Mouse (Mus musculus): ENCODE data around the gene Prr30. TPM values are rescaled to one million over a fixed set of nuclear protein-coding genes. Genes with fewer than 3 reads are reported as not detected.
"Not testable (repeated sequence)": the region's sequence is repeated elsewhere in the genome, so short reads cannot be mapped to it uniquely, and the experiment has no call there.

Prr30 gene
- not detected in 2 replicates for polyA plus RNA-seq (2012)

DNA sequence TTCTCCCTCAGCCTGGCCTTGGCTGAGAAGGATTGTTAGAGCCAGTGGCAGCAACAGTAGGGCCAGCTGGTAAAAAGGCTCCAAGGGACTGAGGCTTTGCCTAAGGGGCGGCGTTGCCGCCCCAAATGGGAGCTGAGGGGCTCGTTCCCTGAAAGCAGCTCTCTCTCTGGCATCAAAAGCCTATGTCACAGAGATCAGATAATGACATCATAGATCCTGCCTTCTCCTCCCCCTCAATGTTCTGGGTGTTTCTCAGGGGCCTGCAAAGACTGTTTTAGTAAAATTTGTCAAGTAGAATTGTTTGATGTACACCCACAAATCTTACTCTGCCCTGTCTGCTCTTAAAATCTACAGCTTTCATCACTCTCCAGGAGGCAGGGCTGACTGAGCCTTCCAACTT, at the start of gene Prr30:
Gene Prr30 (minus strand): TSS at position 101 of the 400 bp plus-strand sequence.
- Histone ChIP-seq H3K9me3 (ENCODE audit: control insufficient read depth, low read length) (peaks cover 24% of the 10 kb centered on the region), H3K4me3 (replicated peaks) (no peak within 1 kb of the TSS), H3K4me1 (ENCODE audit: control insufficient read depth) (no peaks in the 10 kb centered on the region), H3K27me3 (ENCODE audit: control insufficient read depth) (no peaks in the 10 kb centered on the region), H3K36me3 (ENCODE audit: control insufficient read depth) (no peaks in the 10 kb centered on the region)
- TF ChIP-seq TAL1 (IDR thresholded peaks at IDR 0.05; ENCODE audit: low read length) = no peak
- no peak for TF ChIP-seq GATA1 (IDR thresholded peaks at IDR 0.05; ENCODE audit: low read length)

DNA sequence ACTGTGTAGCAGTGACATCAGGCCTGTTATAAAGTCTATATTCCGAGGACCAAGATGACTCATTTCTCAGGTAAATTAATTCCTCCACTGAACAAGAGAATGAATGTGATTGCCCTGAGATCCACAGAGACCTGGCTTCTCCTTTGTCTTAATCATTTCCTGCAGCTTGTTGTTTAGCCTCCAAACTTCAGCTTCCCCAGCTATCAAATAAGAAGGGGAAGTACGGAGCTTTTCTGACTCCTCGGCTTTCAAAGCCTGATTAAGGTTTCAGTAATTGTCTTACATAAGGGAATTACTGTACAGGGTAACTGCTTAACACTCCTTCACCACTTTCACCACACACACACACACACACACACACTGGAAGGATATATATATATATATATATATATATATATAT, 46.7 kb upstream of the Prr30 start:
- Histone ChIP-seq H3K36me3 (ENCODE audit: control insufficient read depth) (no peaks in the 10 kb centered on the region), H3K9me3 (ENCODE audit: control insufficient read depth, low read length) (peaks cover 4% of the 10 kb centered on the region; the same call in 1 of the 2 replicates), H3K4me1 (ENCODE audit: control insufficient read depth) (no peaks in the 10 kb centered on the region), H3K27me3 (ENCODE audit: control insufficient read depth) (no peaks in the 10 kb centered on the region), H3K4me3 (replicated peaks) (no peak overlapping the region)
- TF ChIP-seq TAL1 (IDR thresholded peaks at IDR 0.05; ENCODE audit: low read length) = no peak

DNA sequence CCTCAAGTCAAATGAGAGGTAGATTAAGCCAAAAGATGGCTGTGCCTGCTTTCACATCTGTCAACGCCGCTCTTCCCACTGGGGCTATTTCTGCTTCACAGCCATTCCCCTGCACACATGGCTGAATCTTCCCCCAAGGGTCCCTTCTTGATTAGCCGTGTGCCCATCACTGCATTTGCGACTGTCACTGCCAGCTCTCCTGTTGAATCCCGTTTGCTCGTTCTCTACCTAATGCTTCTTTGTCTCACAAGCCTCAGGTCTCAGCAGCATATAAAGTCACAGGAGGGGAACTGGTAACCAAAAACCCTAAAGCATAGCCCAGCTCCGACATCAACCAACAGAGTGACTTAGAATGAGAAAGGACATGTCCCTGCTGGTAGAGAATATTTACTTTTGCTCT, 45.6 kb upstream of the Prr30 start:
- TF ChIP-seq TAL1 (IDR thresholded peaks at IDR 0.05; ENCODE audit: low read length) = no peak
- no peak for TF ChIP-seq GATA1 (IDR thresholded peaks at IDR 0.05; ENCODE audit: low read length)

DNA sequence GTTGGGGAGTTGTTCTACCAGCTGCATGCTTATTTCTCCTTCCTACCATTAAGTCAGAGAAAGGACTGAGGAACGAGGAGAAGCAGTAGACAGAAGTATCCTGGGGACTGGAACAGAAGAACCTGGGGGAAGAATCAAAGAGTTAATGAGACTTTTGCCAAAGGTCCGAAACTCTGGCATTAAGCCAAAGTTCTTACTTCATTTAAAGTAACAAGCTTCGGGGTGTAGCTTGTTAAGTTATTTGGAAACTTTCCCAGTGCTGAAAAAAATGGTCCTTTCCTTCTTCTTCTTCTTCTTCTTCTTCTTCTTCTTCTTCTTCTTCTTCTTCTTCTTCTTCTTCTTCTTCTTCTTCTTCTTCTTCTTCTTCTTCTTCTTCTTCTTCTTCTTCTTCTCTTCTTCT, 44.3 kb upstream of the Prr30 start:
- not testable (repeated sequence) for H3K27me3 ChIP-seq (ENCODE audit: control insufficient read depth); H3K4me3 ChIP-seq (replicated peaks); H3K9me3 ChIP-seq (ENCODE audit: control insufficient read depth, low read length); H3K36me3 ChIP-seq (ENCODE audit: control insufficient read depth); H3K4me1 ChIP-seq (ENCODE audit: control insufficient read depth)

More for the DNA sequence above, 45.6 kb upstream of the Prr30 start:
- Histone ChIP-seq H3K4me3 (replicated peaks) (no peak overlapping the region), H3K9me3 (ENCODE audit: control insufficient read depth, low read length) (peaks cover 4% of the 10 kb centered on the region; the same call in 1 of the 2 replicates), H3K36me3 (ENCODE audit: control insufficient read depth) (no peaks in the 10 kb centered on the region), H3K4me1 (ENCODE audit: control insufficient read depth) (no peaks in the 10 kb centered on the region), H3K27me3 (ENCODE audit: control insufficient read depth) (no peaks in the 10 kb centered on the region)

DNA sequence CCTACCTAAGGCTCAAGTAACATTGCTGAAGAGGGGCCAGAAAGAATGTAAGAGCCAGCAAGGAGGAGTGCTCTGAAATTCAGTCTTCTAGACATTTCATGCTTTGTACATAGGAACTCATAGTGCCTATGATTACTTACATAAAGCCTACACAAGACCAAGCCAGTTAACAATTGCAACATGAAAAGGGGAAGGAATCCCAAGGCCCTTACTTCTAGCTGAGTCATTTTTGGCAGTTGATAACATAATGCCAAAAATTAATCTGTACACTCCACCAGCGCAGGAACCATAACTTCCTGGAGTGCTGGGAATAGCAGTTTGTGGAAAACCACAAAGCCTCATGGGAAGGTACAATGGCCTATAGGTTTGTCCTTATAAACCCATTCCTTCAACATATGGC, 37.8 kb upstream of the Prr30 start:
- Histone ChIP-seq H3K4me1 (ENCODE audit: control insufficient read depth) (no peaks in the 10 kb centered on the region), H3K9me3 (ENCODE audit: control insufficient read depth, low read length) (peaks cover 14% of the 10 kb centered on the region; the same call in 1 of the 2 replicates), H3K4me3 (replicated peaks) (no peak overlapping the region), H3K27me3 (ENCODE audit: control insufficient read depth) (no peaks in the 10 kb centered on the region), H3K36me3 (ENCODE audit: control insufficient read depth) (no peaks in the 10 kb centered on the region)
- TF ChIP-seq TAL1 (IDR thresholded peaks at IDR 0.05; ENCODE audit: low read length) (no peak), GATA1 (IDR thresholded peaks at IDR 0.05; ENCODE audit: low read length) (no peak)

DNA sequence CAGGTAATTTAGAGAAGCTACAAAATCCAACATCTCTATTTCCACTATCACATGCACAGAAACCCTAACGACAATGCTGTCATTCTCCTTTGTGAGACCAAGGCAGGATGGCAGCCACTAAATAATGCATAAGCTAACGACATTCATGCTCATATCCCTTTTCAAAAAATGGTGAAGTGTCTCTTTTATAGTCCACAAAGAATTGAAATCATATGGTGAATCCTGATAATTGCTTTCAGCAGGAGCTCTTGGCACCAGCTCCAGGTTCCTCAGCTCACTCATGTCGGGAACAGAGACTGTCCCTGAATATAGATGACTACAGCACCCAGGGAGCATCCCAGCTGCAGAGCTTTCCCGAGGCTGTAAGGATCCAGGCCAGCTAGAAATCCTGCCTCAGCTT, 28.9 kb upstream of the Prr30 start:
- Histone ChIP-seq H3K27me3 (ENCODE audit: control insufficient read depth) (no peaks in the 10 kb centered on the region), H3K4me3 (replicated peaks) (no peak overlapping the region), H3K4me1 (ENCODE audit: control insufficient read depth) (no peaks in the 10 kb centered on the region), H3K9me3 (ENCODE audit: control insufficient read depth, low read length) (no peaks in the 10 kb centered on the region), H3K36me3 (ENCODE audit: control insufficient read depth) (no peaks in the 10 kb centered on the region)
- TF ChIP-seq GATA1 (IDR thresholded peaks at IDR 0.05; ENCODE audit: low read length) (no peak), TAL1 (IDR thresholded peaks at IDR 0.05; ENCODE audit: low read length) (no peak)

DNA sequence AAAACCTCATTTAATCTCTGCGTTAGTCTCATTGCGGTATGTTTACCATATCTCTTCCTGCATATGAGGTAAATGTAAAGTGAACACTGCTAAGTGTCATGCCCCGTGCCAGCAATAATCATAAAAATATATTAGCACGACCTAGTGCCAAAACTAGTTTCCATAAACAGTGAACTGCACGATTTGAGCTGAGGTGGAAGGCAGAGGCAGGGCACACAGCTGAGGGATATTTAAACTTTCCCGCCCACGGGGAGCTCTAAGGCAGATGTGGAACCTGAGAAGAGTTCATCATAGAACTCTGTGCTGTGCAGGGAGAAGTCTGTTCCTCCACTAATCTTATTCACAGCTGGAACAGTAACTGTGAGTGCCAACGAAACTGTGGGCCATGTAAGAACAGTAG, 22.2 kb upstream of the Prr30 start:
- Histone ChIP-seq H3K4me3 (replicated peaks) (no peak overlapping the region), H3K4me1 (ENCODE audit: control insufficient read depth) (no peaks in the 10 kb centered on the region)

DNA sequence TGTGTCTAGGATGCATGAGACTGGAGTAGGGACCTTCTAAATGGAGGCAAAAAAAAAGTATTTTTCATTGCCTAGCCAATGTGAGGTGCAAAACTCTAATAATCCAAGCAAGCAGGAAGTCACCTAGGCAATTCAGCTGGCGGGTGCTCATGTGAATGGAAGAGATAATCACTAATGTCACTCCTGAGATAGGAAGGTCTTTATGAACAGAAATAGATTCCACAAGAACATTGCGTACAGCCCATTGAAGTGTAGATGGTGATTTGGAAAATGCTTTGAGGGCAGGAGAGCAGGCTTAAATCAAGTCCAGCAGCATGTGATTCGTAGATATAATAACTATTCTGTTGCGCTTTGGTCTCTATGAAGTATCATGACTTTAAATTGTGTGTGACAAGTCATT, 27.9 kb downstream of the Prr30 start:
- Histone ChIP-seq H3K4me3 (replicated peaks) (no peak overlapping the region), H3K36me3 (ENCODE audit: control insufficient read depth) (no peaks in the 10 kb centered on the region), H3K9me3 (ENCODE audit: control insufficient read depth, low read length) (no peaks in the 10 kb centered on the region), H3K4me1 (ENCODE audit: control insufficient read depth) (no peaks in the 10 kb centered on the region), H3K27me3 (ENCODE audit: control insufficient read depth) (no peaks in the 10 kb centered on the region)
- TF ChIP-seq TAL1 (IDR thresholded peaks at IDR 0.05; ENCODE audit: low read length) = no peak
- no peak for TF ChIP-seq GATA1 (IDR thresholded peaks at IDR 0.05; ENCODE audit: low read length)

More for the DNA sequence above, 22.2 kb upstream of the Prr30 start:
- TF ChIP-seq TAL1 (IDR thresholded peaks at IDR 0.05; ENCODE audit: low read length) (no peak), GATA1 (IDR thresholded peaks at IDR 0.05; ENCODE audit: low read length) (no peak)
- no peaks in the 10 kb centered on the region for H3K27me3 ChIP-seq (ENCODE audit: control insufficient read depth)
- H3K36me3 ChIP-seq (ENCODE audit: control insufficient read depth) = no peaks in the 10 kb centered on the region
- peaks cover 3% of the 10 kb centered on the region; the same call in 1 of the 2 replicates for H3K9me3 ChIP-seq (ENCODE audit: control insufficient read depth, low read length)

Measured in erythroblast, embryonic 14.5 days (primary cell).